Mouse (Mus musculus) spleen, postnatal 4 days (tissue): ENCODE results near the gene Lrr1.
"Not testable (repeated sequence)": the region's sequence is repeated elsewhere in the genome, so short reads cannot be mapped to it uniquely, and the experiment has no call there.

Experiments
- DNase-seq, 2 experiments: peaks; one replicate each; pipeline ENCODE4 v3.0.0; 2022; ENCODE audit warnings: low spot score in 2 of 2

Lrr1 gene

GRCm38 (mm10) chr12:69168461-69169106 is at the start of gene Lrr1:
Gene Lrr1 (plus strand): TSS chr12:69168814.
- DNase-seq, result peak; percentile 85 to 95

GRCm38 (mm10) chr12:69119908-69120307 is 48.7 kb upstream of the Lrr1 start:
- no peak for DNase-seq

- DNase-seq, result no peak
Measured at GRCm38 (mm10) chr12:69122801-69123200, 45.8 kb upstream of the Lrr1 start.

DNA sequence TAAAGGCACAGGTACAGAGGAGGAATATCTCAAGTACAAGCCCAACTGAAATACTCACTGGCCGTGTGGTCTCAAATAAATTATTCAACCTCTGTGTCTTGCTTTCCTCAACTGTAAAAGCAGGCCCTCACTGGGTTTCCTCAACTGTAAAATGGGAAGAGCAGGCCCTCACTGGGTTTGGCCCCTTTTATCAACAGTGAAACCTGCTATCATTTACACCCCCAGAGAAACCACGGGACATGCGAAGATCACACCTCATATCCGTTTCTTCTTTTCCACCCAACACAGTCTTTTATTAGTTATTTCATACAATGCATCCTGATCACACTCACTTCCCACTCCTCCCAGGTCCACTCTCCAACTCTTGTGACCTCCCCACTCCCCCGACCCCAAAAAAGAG is 43.5 kb upstream of the Lrr1 start:
- no peak for DNase-seq

- peak; percentile 19 to 71 for DNase-seq
Measured at GRCm38 (mm10) chr12:69127170-69127569, 41.4 kb upstream of the Lrr1 start.

DNA sequence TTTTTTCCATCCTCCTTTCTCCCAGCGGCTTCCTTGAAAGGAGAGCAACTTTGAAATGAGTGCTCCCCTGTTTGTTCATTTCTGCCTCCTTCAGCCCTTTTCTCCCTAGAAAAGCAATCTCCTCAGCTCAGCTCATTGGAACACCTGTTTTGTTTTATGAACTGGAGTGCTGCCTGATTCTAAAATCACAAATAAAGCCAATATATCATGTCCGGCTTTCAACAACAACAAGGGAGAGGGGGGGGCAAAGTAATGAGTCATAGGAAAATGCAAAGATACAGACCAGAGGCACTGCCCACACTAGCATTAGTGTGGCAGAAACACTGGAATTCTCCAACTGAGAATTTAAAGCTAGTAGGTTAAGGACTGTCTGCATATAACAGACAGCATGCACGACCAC is 41.0 kb upstream of the Lrr1 start:
- no peak for DNase-seq

DNA sequence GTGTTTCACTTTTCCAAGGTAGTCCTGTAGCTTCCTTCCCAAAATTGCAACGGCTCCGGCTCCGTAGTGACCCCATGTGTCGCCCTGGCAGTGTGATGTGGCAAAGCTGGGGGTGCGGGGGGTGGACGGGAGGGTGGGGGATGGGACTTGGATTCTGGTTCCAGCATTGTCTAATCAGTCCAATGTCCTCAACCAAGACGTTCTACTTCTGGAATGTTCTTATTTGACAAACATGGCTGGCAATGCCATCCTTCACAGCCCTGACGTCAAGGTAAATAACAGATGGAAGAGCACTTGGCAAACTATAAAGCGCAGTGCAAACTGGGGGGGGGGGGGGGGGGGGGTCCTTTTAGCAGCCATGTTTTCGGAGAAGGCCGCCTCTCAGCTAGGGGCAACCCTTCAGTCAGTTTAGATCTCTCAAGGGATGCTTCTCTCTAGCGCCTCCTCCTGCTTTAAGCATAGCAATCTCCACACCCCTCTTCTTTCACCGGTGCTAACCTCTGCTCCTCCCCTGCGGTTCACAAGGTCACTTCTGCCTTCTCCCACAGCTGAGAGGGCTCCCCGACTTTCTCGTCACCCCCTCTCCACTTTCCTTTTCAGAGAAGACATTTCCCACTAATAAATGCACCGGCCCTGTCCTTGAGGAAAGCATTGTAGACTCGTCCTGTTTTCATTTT is 38.8 kb upstream of the Lrr1 start:
- DNase-seq, result no peak

GRCm38 (mm10) chr12:69130486-69130885 is 38.1 kb upstream of the Lrr1 start:
- no peak for DNase-seq

GRCm38 (mm10) chr12:69131267-69131666 is 37.3 kb upstream of the Lrr1 start:
- DNase-seq, result no peak

DNA sequence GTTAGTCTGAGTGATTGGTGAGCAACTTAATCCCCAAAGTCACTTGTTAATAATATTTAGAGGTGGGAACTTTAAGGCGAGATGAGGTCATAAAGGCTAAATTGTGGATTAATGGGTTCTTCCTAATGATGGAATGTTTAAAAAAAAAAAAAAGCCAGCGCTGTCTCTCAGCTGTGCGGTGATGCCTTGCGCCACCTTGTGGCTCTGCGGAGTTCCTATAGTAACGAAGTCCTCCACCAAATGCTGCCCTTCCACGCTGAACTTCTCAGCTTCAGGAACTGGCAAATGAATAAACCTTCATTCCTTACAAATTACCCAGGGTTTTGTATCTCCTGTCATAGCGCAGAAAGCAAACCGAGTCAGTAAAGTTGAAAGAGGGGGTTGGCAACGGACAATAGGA is 36.6 kb upstream of the Lrr1 start:
- peak in 1 of 2 experiments; percentile 64 for DNase-seq

DNA sequence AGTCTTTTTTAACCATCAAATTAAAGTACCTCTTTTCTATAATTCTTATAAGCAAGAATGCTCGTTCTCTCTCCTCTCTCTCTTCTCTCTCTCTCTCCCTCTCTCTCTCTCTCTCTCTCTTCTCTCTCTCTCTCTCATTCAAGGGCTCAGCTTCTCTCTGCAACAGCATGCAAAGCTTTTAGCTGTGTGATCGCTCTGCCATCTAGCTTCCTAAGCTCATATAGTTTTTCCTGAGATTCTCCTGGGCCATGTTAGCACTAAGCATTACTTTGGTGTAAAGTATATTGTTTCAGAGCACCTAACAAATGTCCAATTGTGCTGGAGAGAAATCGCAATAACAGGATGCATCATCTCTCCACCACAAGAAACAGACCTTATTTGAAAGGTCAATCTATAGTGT is 29.4 kb upstream of the Lrr1 start:
- DNase-seq, result no peak

DNA sequence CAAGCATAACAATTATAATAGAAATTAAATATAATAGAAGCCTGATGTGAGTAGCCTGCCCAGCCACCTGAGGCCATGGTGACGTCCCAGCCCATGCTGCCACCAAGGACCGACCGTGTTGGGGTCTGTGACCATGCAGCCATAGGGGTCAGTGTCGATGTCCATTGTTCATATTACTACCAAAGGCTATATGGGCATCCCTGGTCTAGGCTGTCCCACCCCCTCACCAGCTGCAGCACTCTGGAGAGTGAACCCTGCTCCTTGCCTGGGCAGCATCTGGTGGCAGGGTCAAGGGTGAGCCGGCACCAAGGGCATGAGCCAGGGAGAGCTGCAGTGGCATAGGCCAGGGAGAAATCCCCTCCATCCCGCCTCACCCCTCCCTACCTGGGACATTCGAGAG is 28.8 kb upstream of the Lrr1 start:
- no peak for DNase-seq

DNA sequence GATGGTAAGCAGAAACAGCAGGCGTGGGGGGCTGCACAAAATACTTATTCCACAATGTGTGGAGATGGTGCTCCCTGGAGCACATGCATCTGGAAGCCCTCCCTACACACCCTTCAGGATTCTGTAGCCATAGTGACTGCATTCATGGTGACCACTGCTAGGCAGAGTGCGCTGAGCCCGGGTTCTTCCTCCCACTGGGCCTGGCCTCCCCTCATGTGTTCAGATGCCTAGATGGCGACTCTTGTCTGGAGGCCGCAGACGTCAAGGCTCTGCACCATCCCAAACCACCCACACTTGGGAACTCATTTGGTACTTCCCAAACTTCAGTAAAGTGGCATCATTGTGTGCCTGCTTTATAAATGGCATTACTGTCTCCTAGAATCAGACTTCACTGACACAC is 25.2 kb upstream of the Lrr1 start:
- DNase-seq, result no peak

DNA sequence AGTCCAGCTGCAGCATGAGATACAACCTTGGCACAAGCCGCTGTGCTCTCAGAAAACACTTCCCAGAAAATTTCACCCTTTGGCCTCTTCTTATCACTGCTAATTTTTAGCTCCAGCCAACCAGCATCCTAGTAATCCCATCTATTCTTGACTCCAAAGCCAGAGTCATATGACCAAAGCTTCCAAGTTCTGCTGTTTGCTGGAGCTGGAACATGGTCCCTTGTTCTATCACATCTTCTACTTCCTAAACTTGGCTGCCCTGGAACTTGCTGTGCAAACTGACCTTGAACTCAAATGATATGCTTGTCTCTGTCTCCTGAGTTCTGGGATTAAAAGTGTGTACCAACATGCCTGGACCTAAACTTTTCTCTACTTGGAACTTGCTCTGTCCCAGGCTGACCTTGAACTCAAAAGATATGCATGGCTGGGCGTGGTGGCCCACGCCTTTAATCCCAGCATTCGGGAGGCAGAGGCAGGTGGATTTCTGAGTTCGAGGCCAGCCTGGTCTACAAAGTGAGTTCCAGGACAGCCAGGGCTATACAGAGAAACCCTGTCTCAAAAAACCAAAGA is 21.4 kb upstream of the Lrr1 start:
- no peak for DNase-seq

DNA sequence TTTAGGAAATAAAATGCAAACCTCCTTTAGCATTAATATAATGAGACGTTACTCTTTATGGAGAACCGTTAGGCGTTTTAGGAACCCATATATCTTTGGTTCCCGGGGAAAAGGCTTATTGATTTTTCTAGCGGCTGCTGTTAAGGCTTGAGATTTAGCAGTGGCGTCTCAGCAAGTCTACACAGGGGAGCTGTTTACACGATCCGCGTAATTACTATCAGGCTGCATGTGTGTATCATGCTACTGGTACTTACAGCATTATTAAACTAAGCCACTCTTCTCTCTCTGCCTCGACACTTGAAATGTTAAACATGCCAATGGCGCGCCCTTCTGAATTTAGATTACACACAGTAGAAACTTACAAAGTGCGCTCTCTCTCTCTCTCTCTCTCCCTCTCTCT is 18.6 kb upstream of the Lrr1 start:
- DNase-seq, result no peak

DNA sequence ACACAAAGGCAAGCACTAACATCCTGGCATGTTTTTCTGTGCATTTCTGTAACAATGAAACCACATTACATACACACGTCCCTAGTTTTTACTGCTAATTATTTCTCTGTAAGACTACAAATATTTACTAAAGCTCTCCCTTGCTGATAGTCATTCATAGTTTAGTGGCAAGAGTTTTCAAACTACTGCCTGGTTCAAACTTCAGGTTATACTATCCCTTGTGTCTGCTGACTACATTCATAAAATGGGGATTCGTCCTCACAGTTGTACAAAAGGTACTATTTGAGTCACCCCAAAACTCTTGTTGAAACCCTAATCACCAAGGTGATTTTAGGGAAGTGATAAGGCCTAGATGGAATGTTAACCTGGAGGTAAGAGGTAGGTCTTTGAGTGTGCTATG is 12.7 kb upstream of the Lrr1 start:
- DNase-seq, result no peak

- no peak for DNase-seq
Measured at GRCm38 (mm10) chr12:69156436-69156835, 12.2 kb upstream of the Lrr1 start.

- no peak for DNase-seq
Measured at GRCm38 (mm10) chr12:69157107-69157506, 11.5 kb upstream of the Lrr1 start.

- DNase-seq, result no peak
Measured at GRCm38 (mm10) chr12:69158366-69158764, 10.2 kb upstream of the Lrr1 start.

DNA sequence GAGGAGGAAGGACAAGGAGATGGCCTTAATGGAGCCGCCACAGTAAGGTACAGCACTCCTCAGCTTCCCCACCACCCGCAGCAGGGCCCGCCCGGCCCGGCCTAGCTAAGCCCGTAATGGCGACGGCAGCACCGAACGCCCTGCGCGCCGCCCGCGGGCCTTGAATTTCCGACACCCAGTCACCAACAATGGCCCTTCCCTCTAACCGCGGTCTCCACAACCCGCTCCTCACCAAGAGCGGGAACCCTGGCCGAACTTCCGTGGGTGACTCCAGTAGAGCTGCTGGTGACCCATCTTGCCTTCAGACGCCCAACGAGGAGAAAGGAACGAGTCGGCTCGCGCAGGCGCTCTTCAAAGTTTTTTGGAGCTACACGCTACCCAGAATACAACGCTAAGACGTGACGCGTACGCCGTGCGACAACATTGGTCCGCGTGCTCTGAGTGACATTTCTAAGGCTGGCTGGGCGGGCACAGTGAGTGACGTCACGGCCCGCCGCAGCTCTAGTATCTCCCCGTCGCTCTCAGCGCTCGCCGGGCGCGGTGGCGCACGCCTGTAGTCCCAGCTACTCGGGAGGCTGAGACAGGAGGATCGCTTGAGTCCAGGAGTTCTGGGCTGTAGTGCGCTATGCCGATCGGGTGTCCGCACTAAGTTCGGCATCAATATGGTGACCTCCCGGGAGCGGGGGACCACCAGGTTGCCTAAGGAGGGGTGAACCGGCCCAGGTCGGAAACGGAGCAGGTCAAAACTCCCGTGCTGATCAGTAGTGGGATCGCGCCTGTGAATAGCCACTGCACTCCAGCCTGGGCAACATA is 9.6 kb upstream of the Lrr1 start, which contains the start of gene Rps29:
Rps29 (minus strand) TSS at position 422 of the 813 bp plus-strand sequence.
- DNase-seq, result peak; percentile 95 to 99

DNA sequence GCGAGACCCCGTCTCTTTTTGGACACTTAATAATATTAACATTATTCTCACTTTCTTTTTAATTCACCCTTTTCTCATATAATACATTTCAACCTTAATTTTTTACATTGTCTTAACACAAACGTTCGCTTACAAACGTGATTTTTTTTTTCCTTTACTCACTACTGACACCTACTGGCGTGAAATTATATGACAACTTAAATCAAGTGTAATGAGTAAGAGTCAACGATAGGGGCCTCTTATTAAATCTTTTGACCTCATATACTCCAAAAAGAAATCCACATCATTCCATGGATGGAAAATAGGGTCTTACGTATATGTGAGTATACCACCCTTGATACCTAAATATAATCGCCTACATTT is 9.1 kb upstream of the Lrr1 start:
- no peak for DNase-seq

- DNase-seq, result not testable (repeated sequence)
Measured at GRCm38 (mm10) chr12:69160677-69161076, 7.9 kb upstream of the Lrr1 start.
